Mouse (Mus musculus) heart, postnatal 0 days (tissue): Measurements from ENCODE around the gene Gk2.

ENCODE experiments used
- CTCF ChIP-seq: IDR thresholded peaks from 2 replicates; pipeline ENCODE4 v1.5.1; 2016; ENCODE audit warnings: antibody characterized with exemption, control low read depth, low read depth
- EP300 ChIP-seq: IDR thresholded peaks from 2 replicates; pipeline ENCODE4 v1.6.1; 2016; ENCODE audit warnings: antibody characterized with exemption, low read depth

- TF ChIP-seq CTCF (no peak), EP300 (no peak)
These were observed 41.0 kb downstream of the Gk2 start for GRCm38 (mm10) chr5:97415837-97416236.
